Mouse (Mus musculus) left cerebral cortex, postnatal 14 days (tissue): ENCODE measurements around the gene Mlh3. TPM values are rescaled to one million over a fixed set of nuclear protein-coding genes. Genes with fewer than 3 reads are reported as not detected.
A peak's percentile ranks its signal among the peaks of the same experiment; 100 is the strongest.

Experiments used
- DNase-seq, 2 experiments: peaks; one replicate each; pipeline ENCODE4 v3.0.0; 2021 to 2022; ENCODE audit warnings: low spot score in 2 of 2, mixed read lengths in 1 of 2
- intact Hi-C: fragments of 180-260 bp; cut with DNase I; formaldehyde crosslinking; loops from one replicate; pipeline ENCODE4 v1.15.1; 2025
- microRNA-seq, 2 experiments: library from miRNA; unstranded; fragments of <30 nt; microRNA quantifications; one replicate each; pipeline ENCODE4 v1.2.0; 2022
- total RNA-seq, 2 experiments: library from RNA; stranded (reverse); gene quantifications; 2 replicates each; pipeline ENCODE4 v1.2.3; 2021

Gene Mlh3
- total RNA-seq, 2 experiments from 2014 or later: 14.3 TPM

DNA sequence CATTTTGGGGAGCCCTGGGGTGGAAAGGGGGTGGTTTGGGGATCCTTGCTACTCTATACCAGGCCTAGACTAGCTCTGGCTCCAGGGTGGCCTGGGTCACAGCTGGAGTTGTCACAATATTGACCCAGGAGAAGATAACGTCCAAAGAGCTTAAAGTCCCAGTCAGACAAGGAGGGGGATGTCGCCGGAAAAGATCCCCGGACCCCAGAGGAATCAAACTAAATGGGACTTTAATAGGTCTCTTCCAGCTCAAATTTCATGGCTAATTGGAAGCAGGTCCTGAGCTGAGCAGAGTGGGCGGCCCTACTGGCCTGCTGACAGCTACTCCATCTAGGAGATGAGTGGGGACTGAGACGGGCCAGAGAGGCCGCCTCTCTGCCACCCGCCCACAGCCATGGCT is 72.5 kb downstream of the Mlh3 start:
- intact Hi-C loops: no loop called here
- DNase-seq: no peak

- DNase-seq: no peak
- intact Hi-C loops: no loop called here
Observed at GRCm38 (mm10) chr12:85197371-85197770, 73.0 kb downstream of the Mlh3 start.

DNA sequence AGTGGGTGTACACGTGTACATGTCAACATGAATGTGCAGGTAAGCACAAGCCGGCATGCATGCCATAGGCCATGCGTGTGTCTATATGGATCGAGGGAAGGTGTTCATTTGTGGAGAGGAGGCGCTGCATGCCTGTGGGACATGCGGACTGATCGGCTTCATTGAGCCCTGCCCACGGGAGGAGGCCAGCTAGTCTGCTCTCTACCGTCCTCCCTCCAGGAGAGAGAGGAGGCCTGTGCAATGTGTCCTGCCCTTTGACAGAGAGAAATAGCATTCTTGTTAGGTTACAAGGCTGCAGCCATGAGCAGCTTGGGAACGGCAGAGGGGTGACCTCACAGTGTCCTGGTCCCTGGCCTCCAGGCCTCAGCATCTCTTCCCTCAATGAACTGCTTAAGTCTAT is 74.2 kb downstream of the Mlh3 start:
- no peak for DNase-seq
- intact Hi-C loops: no loop called here

- DNase-seq: no peak
- intact Hi-C loops: no loop called here
Observed at GRCm38 (mm10) chr12:85195086-85195485, 75.3 kb downstream of the Mlh3 start.

DNA sequence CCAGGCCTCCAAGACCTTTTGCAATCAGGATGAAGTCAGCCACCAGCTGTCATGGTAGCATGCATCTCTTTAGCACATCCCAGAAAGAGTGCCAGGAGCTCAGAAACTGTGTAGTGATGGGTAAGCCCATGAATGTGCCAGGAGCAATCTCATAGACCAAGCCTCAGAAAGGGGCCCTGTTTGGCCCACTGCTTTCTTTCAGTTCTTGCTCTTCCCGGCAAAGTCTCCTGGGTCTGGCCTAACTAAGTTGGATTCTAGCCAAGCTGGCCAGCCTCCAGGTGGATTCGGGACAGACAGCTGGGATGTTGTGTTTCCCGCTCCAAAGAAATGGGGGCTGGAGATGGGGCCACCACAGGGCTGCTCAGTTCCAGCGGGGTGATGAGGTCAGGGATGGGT is 75.8 kb downstream of the Mlh3 start:
- peak; percentile 62 for DNase-seq
- intact Hi-C loops: no loop called here

GRCm38 (mm10) chr12:85193923-85194622 is 76.3 kb downstream of the Mlh3 start:
- intact Hi-C loops: no loop called here
- DNase-seq: no peak

GRCm38 (mm10) chr12:85193146-85193545 is 77.3 kb downstream of the Mlh3 start:
- DNase-seq: no peak
- intact Hi-C loops: no loop called here

DNA sequence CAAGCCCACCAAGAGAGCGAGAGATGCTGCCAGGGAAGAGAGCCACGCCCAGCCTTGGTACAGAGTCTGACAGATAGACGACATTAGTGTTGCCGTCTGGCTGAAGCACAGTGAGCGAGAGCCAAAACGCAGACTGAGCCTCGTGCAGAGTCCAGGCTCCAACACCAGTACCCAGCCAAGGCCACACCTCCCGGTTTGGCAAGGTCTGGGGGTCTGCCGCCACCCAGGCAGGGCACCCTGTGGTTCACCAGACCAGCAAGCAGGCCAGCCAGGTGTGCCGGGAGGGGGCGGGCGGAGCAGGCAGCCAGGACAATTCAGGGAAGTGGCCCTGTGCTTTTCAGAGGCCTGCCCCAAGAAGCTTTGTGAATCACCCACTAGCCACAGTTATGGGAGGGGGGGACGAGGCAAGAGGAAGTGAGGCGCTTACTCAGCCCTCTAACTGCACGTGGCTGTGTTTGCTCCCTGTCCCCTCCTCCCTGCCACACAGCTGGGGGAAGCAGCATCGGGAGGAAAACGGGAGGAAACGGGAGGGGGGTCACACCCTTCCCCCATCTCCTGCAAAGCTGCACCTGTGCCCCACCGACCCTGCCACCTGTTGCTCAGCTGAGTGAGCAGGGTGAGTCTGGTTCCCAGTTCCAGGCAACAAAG is 77.8 kb downstream of the Mlh3 start:
- intact Hi-C loops: no loop called here
- no peak for DNase-seq

GRCm38 (mm10) chr12:85190290-85190689 is 80.1 kb downstream of the Mlh3 start:
- DNase-seq: no peak
- intact Hi-C loops: no loop called here

DNA sequence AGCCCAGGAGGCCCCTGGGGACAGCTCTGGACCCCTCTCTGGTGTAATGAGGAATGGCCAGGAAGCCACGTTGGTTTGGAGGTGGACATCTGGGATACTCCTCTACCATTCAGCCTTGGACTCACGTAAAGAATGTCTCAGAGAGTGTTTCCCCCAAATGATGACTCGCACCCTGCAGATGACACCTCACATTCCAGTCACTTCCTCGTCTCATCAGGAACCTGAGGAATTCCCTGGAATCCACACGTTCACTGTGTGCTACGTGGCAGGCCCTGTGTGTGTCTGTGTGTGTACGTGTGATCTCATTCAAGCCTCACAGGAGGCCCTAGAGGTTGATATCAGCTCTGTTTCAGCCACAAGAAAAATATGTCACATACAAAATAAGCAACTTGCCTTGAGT is 84.0 kb downstream of the Mlh3 start:
- intact Hi-C loops: no loop called here
- no peak for DNase-seq

GRCm38 (mm10) chr12:85185810-85186209 is 84.6 kb downstream of the Mlh3 start:
- intact Hi-C loops: no loop called here
- no peak for DNase-seq

Small RNA genes within 50 kb of the gene (microRNA-seq; reads per million reads assigned to microRNA genes)
- 0.53 to 1.0 reads per million in 2 experiments for gene Mir6938

Other genes with a start within 250 kb of the Mlh3 start
- gene Prox2, start 159.8 kb downstream of the Mlh3 start, total RNA-seq: 1 to 10 TPM; 1.0 to 1.2 TPM
- 100 to 1,000 TPM; 173 TPM for gene Dlst, start 159.8 kb downstream of the Mlh3 start, total RNA-seq
- 10 to 100 TPM; 37.9 to 41.1 TPM for gene Rps6kl1, start 119.3 kb downstream of the Mlh3 start, total RNA-seq
- 1 to 10 TPM; 2.5 to 2.7 TPM for gene Pgf, start 92.8 kb downstream of the Mlh3 start, total RNA-seq
- gene Eif2b2, start 51.1 kb downstream of the Mlh3 start, total RNA-seq: 10 to 100 TPM; 63.5 to 65.0 TPM
- 10 to 100 TPM; 35.2 to 35.5 TPM for gene Acyp1, start 17.8 kb upstream of the Mlh3 start, total RNA-seq
- gene Zc2hc1c, start 18.0 kb upstream of the Mlh3 start, total RNA-seq: 1 to 10 TPM; 1.4 to 1.5 TPM
- gene Nek9, start 68.8 kb upstream of the Mlh3 start, total RNA-seq: 10 to 100 TPM; 25.1 to 26.4 TPM
- gene Tmed10, start 104.2 kb upstream of the Mlh3 start, total RNA-seq: 100 to 1,000 TPM; 157 to 161 TPM
- 10 to 100 TPM; 31.1 to 40.8 TPM for gene Fos, start 203.3 kb upstream of the Mlh3 start, total RNA-seq